Mouse (Mus musculus): ENCODE results near the gene Rpl18.

- TF ChIP-seq POLR2A (IDR thresholded peaks at IDR 0.05; ENCODE audit: low read depth, low read length): no peak
- TF ChIP-seq CTCF (IDR thresholded peaks at IDR 0.05; ENCODE audit: borderline replicate concordance, insufficient read depth, low read length): no peak
Measured at GRCm38 (mm10) chr7:45727625-45728024, 12.4 kb downstream of the Rpl18 start.

All from embryonic fibroblast, embryonic 13.5 days (primary cell).